In the genomic region with DNA sequence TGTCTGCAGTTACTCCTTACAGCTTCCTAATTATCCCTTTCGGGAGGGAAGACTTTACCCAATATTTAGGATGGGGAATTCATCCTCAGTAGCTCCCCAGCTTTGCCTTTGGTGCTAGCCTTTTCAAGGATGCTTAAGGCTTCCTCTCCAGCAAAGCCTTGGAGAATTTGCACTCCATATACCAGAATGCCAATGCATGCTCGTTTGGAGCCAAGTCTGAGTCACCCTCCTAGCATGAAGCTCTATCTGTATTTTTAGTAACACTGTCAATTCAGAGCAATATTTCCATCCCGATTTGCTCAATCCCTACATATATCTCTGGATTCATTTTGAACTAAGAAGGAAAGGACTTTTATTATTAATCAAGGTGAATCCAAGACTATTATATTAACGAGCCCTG, we compare ENCODE assay signal across 10 mouse cellular contexts.
DNase-seq lines count a peak whose midpoint lies in the region; TF ChIP-seq lines count a peak whose summit lies in the region.
"Had no signal": no experiment of that assay in that cellular context is flagged by ENCODE, and none has a peak within 500 bp of the region (broad histone marks: within the 10 kb centered on the region; RNA-seq: fewer than 3 reads in every experiment).

No protein-coding gene starts in this region.

- TF ChIP-seq CTCF in layer of hippocampus, adult 2 months (conservative IDR thresholded peaks at IDR 0.05), result no peak

- no peak overlapping the region for H3K4me3 ChIP-seq in layer of hippocampus, adult 2 months
- H3K4me3 ChIP-seq in hindbrain, embryonic 10.5 days, result no peak overlapping the region
- H3K4me3 ChIP-seq: embryonic facial prominence, embryonic 12.5 days had no signal

- H3K4me1 ChIP-seq in hindbrain, embryonic 10.5 days (replicated peaks), result no peaks in the 10 kb centered on the region
- H3K4me1 ChIP-seq: embryonic facial prominence, embryonic 12.5 days had no signal

- no peak overlapping the region for H3K27ac ChIP-seq in layer of hippocampus, adult 2 months
- no peak overlapping the region for H3K27ac ChIP-seq in hindbrain, embryonic 10.5 days
- H3K27ac ChIP-seq: embryonic facial prominence, embryonic 12.5 days had no signal

- H3K27me3 ChIP-seq in hindbrain, embryonic 10.5 days (ENCODE audit: insufficient read depth, poor library complexity, severe bottlenecking), result no peaks in the 10 kb centered on the region
- H3K27me3 ChIP-seq: embryonic facial prominence, embryonic 12.5 days had no signal

- 90% methylated on average over 4 of the region's 4 CpGs for WGBS in hindbrain, embryonic 10.5 days

- H3K36me3 ChIP-seq in hindbrain, embryonic 10.5 days, result no peaks in the 10 kb centered on the region
- H3K36me3 ChIP-seq: embryonic facial prominence, embryonic 12.5 days had no signal

- no peaks in the 10 kb centered on the region for H3K9me3 ChIP-seq in hindbrain, embryonic 10.5 days
- H3K9me3 ChIP-seq: embryonic facial prominence, embryonic 12.5 days had no signal

- DNase-seq in layer of hippocampus, adult 2 months (ENCODE audit: low spot score in 2 of 2), result peak; percentile 11 to 42
- DNase-seq in layer of hippocampus, adult 11-12 months (ENCODE audit: low spot score), result no peak
- DNase-seq in cerebellum, adult 18-20 months, result peak; percentile 17 to 39
- DNase-seq in frontal cortex, postnatal 36 days (ENCODE audit: low spot score in 2 of 2), result peak; percentile 17 to 49
- DNase-seq in right cerebral cortex, postnatal 36 days (ENCODE audit: low spot score in 2 of 2), result peak; percentile 14 to 30
- DNase-seq in retina, postnatal 1 day, result no peak
- DNase-seq in embryo, embryonic 10.5 days (ENCODE audit: low spot score), result no peak
- DNase-seq in hindbrain, embryonic 10.5 days (ENCODE audit: low spot score), result no peak
- DNase-seq: spleen, adult 18-20 months had no signal

Comparison
In these comparisons a context has a peak if more than half of its experiments do, and no peak if none do; other contexts are left out.
1. DNase-seq: peak in layer of hippocampus, adult 2 months (2 of 2), cerebellum, adult 18-20 months (2 of 2), frontal cortex, postnatal 36 days (2 of 2) and right cerebral cortex, postnatal 36 days (2 of 2); none in layer of hippocampus, adult 11-12 months (single experiment), retina, postnatal 1 day (single experiment), embryo, embryonic 10.5 days (single experiment) and hindbrain, embryonic 10.5 days (single experiment).